Mouse (Mus musculus): ENCODE measurements around the gene Arap2. TPM values are rescaled to one million over a fixed set of nuclear protein-coding genes. Genes with fewer than 3 reads are reported as not detected.

Gene Arap2
- 10 to 100 TPM in 1 of 2 experiments, 1 to 10 TPM in 1; 9.3 to 10.0 TPM for total RNA-seq (2021)
- polyA plus RNA-seq (2012; rRNA removed): 2.9 and 8.4 TPM in 2 replicates
- long read RNA-seq, partial matches to known transcripts: 0 of 2 reads
- long read RNA-seq, other reads (novel, unspliced or antisense): 2 of 2 reads

- Histone ChIP-seq H3K4me3 (peak within 1 kb of the TSS; percentile 77), H3K4me1 (ENCODE audit: control insufficient read depth, insufficient read depth, low read length) (peaks cover 14% of the 10 kb centered on the region), H3K79me2 (replicated peaks; ENCODE audit: control insufficient read depth, insufficient read depth, low read length) (no peaks in the 10 kb centered on the region; the same call in 1 of the 2 replicates), H3K27me3 (ENCODE audit: control insufficient read depth, insufficient read depth, low read length) (no peaks in the 10 kb centered on the region), H3K36me3 (ENCODE audit: control insufficient read depth, insufficient read depth, low read length) (peaks cover 25% of the 10 kb centered on the region), H3K9ac (ENCODE audit: low read depth, low read length) (peak within 1 kb of the TSS; percentile 97), H3K27ac (peak within 1 kb of the TSS; percentile 89)
- 3% methylated on average over 87 of the region's 106 CpGs for WGBS
- peak; percentile 86 to 90 for DNase-seq
- intact Hi-C loops (cut with DNase I): loop anchor here (2.0 kb wide), 1 partner anchor 43 kb away; no protein-coding TSS in a partner anchor
- no peak for TF ChIP-seq CTCF (IDR thresholded peaks at IDR 0.05)
- TF ChIP-seq EP300 (IDR thresholded peaks at IDR 0.05; ENCODE audit: insufficient read depth, low read depth, low read length): no peak
- TF ChIP-seq POLR2A (IDR thresholded peaks at IDR 0.05; ENCODE audit: insufficient read depth, low read depth, low read length): no peak
Measured at GRCm38 (mm10) chr5:62765784-62766701, at the start of gene Arap2. Arap2 (minus strand) TSS chr5:62766159.

DNA sequence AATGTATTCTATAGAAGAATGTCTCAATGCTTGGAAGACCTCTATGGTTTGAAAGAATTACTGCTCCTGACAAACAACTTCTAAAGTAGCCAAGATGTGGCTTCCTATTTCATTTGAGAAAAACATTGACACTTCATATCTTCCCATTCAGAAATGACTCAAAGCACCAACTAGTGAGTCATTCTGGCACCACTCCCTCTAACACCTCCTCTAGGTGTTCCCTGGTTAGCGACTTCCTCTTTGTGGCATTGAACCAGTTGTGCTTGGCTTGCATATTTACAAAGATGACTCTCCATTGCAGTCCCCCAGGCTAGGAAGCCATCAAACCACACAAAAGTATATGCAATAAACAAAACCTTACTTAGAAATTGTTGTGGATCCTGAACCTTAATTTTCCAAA is 49.8 kb upstream of the Arap2 start:
- no peak for TF ChIP-seq POLR2A (IDR thresholded peaks at IDR 0.05; ENCODE audit: insufficient read depth, low read depth, low read length)

DNA sequence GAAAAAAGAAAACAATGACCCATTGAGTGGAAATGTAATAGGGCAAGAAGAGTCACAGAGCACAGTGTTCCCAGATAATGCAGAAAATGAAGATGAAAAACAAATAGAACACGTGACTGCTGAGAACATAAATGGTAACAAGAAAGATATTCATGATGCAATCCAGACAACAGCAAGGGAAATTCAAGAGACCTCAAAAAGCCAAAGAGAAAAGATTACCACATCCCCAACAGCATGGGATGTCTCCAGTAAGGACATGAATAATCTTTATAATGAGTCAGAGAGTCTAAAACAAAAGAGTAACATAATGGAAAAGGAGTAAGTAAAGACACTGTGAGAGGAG is 48.1 kb upstream of the Arap2 start:
- intact Hi-C loops (cut with DNase I): no loop called here
- no peak overlapping the region for H3K27ac ChIP-seq
- H3K9ac ChIP-seq (ENCODE audit: low read depth, low read length): no peak overlapping the region
- H3K4me1 ChIP-seq (ENCODE audit: control insufficient read depth, insufficient read depth, low read length): no peaks in the 10 kb centered on the region
- WGBS: 64% methylated on average over 1 of the region's 1 CpGs
- TF ChIP-seq CTCF (IDR thresholded peaks at IDR 0.05) (no peak), EP300 (IDR thresholded peaks at IDR 0.05; ENCODE audit: insufficient read depth, low read depth, low read length) (no peak), POLR2A (IDR thresholded peaks at IDR 0.05; ENCODE audit: insufficient read depth, low read depth, low read length) (no peak)
- DNase-seq: no peak
- no peaks in the 10 kb centered on the region for H3K36me3 ChIP-seq (ENCODE audit: control insufficient read depth, insufficient read depth, low read length)
- no peak overlapping the region for H3K4me3 ChIP-seq
- H3K79me2 ChIP-seq (replicated peaks; ENCODE audit: control insufficient read depth, insufficient read depth, low read length): no peaks in the 10 kb centered on the region
- H3K27me3 ChIP-seq (ENCODE audit: control insufficient read depth, insufficient read depth, low read length): no peaks in the 10 kb centered on the region

More for the DNA sequence above, 49.8 kb upstream of the Arap2 start:
- Histone ChIP-seq H3K4me3 (no peak overlapping the region), H3K27ac (no peak overlapping the region), H3K4me1 (ENCODE audit: control insufficient read depth, insufficient read depth, low read length) (no peaks in the 10 kb centered on the region), H3K9ac (ENCODE audit: low read depth, low read length) (no peak overlapping the region), H3K79me2 (replicated peaks; ENCODE audit: control insufficient read depth, insufficient read depth, low read length) (no peaks in the 10 kb centered on the region), H3K36me3 (ENCODE audit: control insufficient read depth, insufficient read depth, low read length) (no peaks in the 10 kb centered on the region), H3K27me3 (ENCODE audit: control insufficient read depth, insufficient read depth, low read length) (no peaks in the 10 kb centered on the region)
- intact Hi-C loops (cut with DNase I): no loop called here
- DNase-seq: no peak
- WGBS: 65% methylated on average over 1 of the region's 1 CpGs

GRCm38 (mm10) chr5:62813402-62814071 is 47.6 kb upstream of the Arap2 start, which contains the start of gene Dthd1:
Dthd1 (plus strand) TSS chr5:62813823.
- TF ChIP-seq POLR2A (IDR thresholded peaks at IDR 0.05; ENCODE audit: insufficient read depth, low read depth, low read length) (no peak), CTCF (IDR thresholded peaks at IDR 0.05) (no peak), EP300 (IDR thresholded peaks at IDR 0.05; ENCODE audit: insufficient read depth, low read depth, low read length) (no peak)
- H3K27ac ChIP-seq: no peak within 1 kb of the TSS
- no peaks in the 10 kb centered on the region for H3K27me3 ChIP-seq (ENCODE audit: control insufficient read depth, insufficient read depth, low read length)
- WGBS: 71% methylated on average over 6 of the region's 6 CpGs
- H3K36me3 ChIP-seq (ENCODE audit: control insufficient read depth, insufficient read depth, low read length): no peaks in the 10 kb centered on the region
- H3K4me3 ChIP-seq: no peak within 1 kb of the TSS
- intact Hi-C loops (cut with DNase I): no loop called here
- DNase-seq: no peak
- H3K9ac ChIP-seq (ENCODE audit: low read depth, low read length): no peak within 1 kb of the TSS
- H3K4me1 ChIP-seq (ENCODE audit: control insufficient read depth, insufficient read depth, low read length): no peaks in the 10 kb centered on the region
- H3K79me2 ChIP-seq (replicated peaks; ENCODE audit: control insufficient read depth, insufficient read depth, low read length): no peaks in the 10 kb centered on the region

GRCm38 (mm10) chr5:62792776-62793175 is 26.8 kb upstream of the Arap2 start:
- no peak overlapping the region for H3K4me3 ChIP-seq
- H3K9ac ChIP-seq (ENCODE audit: low read depth, low read length): no peak overlapping the region
- no peak overlapping the region for H3K27ac ChIP-seq
- H3K4me1 ChIP-seq (ENCODE audit: control insufficient read depth, insufficient read depth, low read length): no peaks in the 10 kb centered on the region
- no peak for DNase-seq
- H3K79me2 ChIP-seq (replicated peaks; ENCODE audit: control insufficient read depth, insufficient read depth, low read length): no peaks in the 10 kb centered on the region
- no peaks in the 10 kb centered on the region for H3K36me3 ChIP-seq (ENCODE audit: control insufficient read depth, insufficient read depth, low read length)
- no peaks in the 10 kb centered on the region for H3K27me3 ChIP-seq (ENCODE audit: control insufficient read depth, insufficient read depth, low read length)
- TF ChIP-seq EP300 (IDR thresholded peaks at IDR 0.05; ENCODE audit: insufficient read depth, low read depth, low read length): no peak
- no peak for TF ChIP-seq POLR2A (IDR thresholded peaks at IDR 0.05; ENCODE audit: insufficient read depth, low read depth, low read length)
- TF ChIP-seq CTCF (IDR thresholded peaks at IDR 0.05): no peak
- 78% methylated on average over 1 of the region's 1 CpGs for WGBS
- intact Hi-C loops (cut with DNase I): no loop called here

Measured in heart, adult 2 months (tissue).